Mouse (Mus musculus) heart, embryonic 13.5 days (tissue): Measurements from ENCODE around the gene Dot1l. TPM values are rescaled to one million over a fixed set of nuclear protein-coding genes. Genes with fewer than 3 reads are reported as not detected.
A peak's percentile ranks its signal among the peaks of the same experiment; 100 is the strongest.

Experiments used
- ATAC-seq: fragments of 200-750 bp; cut with Nextera tagmentation; 2 replicates; pipeline ENCODE4 v1.8.0; 2017; ENCODE audit warnings: moderate TSS enrichment; ENCODE audit not compliant: insufficient number of reproducible peaks, low FRiP score, low TSS enrichment; ENCODE audit errors: extremely low read depth
- H3K27ac ChIP-seq: fragments of 300-500 bp; sonication (generic); replicated peaks from 2 replicates; pipeline ENCODE4 v1.5.1; 2015; ENCODE audit warnings: moderate library complexity, mild to moderate bottlenecking, inconsistent platforms
- H3K27me3 ChIP-seq: fragments of 300-500 bp; sonication (generic); replicated peaks from 2 replicates; pipeline ENCODE4 v1.6.1; 2015; ENCODE audit warnings: mild to moderate bottlenecking, inconsistent platforms
- H3K36me3 ChIP-seq: fragments of 300-500 bp; sonication (generic); 2 replicates; pipeline ENCODE4 v1.6.1; 2015; ENCODE audit warnings: mild to moderate bottlenecking, inconsistent platforms
- H3K4me1 ChIP-seq: fragments of 300-500 bp; sonication (generic); 2 replicates; pipeline ENCODE4 v1.6.1; 2015; ENCODE audit warnings: inconsistent platforms
- H3K4me2 ChIP-seq: fragments of 300-500 bp; sonication (generic); 2 replicates; pipeline ENCODE4 v1.6.1; 2015; ENCODE audit warnings: inconsistent platforms, mild to moderate bottlenecking, moderate library complexity
- H3K4me3 ChIP-seq: fragments of 300-500 bp; sonication (generic); 2 replicates; pipeline ENCODE4 v1.5.1; 2015; ENCODE audit warnings: moderate library complexity, mild to moderate bottlenecking, inconsistent platforms
- H3K9ac ChIP-seq: fragments of 300-500 bp; sonication (generic); 2 replicates; pipeline ENCODE4 v1.6.1; 2015; ENCODE audit warnings: inconsistent platforms, mild to moderate bottlenecking, moderate library complexity
- H3K9me3 ChIP-seq: fragments of 300-500 bp; sonication (generic); 2 replicates; pipeline ENCODE4 v1.6.1; 2016; ENCODE audit warnings: inconsistent platforms
- WGBS: fragments of 180-500 bp; shearing (Covaris S2); methylation state at CpG from one replicate; pipeline ENCODE4 v1.1.7; 2015; ENCODE audit warnings: mixed read lengths; 5-methylcytosine and 5-hydroxymethylcytosine counted together
- polyA plus RNA-seq: library from polyadenylated mRNA; unstranded; fragments of >200 nt; fragmentation: Nextera tagmentation; extraction: Ambion mirVana; gene quantifications from 2 replicates; pipeline ENCODE4 v1.2.1, GENCODE M21; 2015

The Dot1l gene
- polyA plus RNA-seq, 1 experiment from 2014 or later: 17.9 TPM

DNA sequence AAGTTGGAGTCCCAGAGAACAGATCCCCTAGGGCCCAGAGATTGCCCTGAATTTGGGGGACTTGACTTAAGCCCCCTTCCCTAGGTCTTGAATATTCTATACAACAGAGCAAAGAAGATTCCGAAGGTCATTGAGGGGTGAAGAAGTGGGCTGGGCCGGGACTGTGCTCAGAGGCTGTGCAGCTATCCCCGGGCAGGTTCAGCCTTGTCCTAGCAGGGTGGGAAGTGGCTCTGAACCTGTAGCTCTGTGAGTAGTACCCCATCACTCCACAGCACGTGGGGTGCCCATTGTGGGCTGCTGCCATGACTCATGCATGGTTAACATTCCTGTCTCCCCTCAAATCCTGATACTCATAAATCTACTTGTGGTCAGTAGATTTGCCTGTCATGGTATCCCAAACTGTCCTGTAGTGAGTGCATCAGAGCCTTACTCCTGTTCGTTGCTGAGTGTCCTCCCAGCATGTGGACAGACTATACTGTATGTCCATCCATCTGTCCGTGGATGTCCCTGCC is 21.4 kb downstream of the Dot1l start:
- 77% methylated on average over 6 of the region's 6 CpGs for WGBS
- Histone ChIP-seq H3K4me2 (no peak overlapping the region), H3K9me3 (no peaks in the 10 kb centered on the region), H3K4me3 (no peak overlapping the region), H3K36me3 (peaks cover 95% of the 10 kb centered on the region), H3K4me1 (peaks cover 52% of the 10 kb centered on the region), H3K27me3 (no peaks in the 10 kb centered on the region), H3K9ac (peak overlapping the region; percentile 71), H3K27ac (peak overlapping the region; percentile 76)
- no peak for ATAC-seq

- Histone ChIP-seq H3K4me2 (no peak overlapping the region), H3K9me3 (no peaks in the 10 kb centered on the region), H3K27ac (no peak overlapping the region), H3K36me3 (peaks cover 95% of the 10 kb centered on the region), H3K9ac (no peak overlapping the region), H3K4me3 (no peak overlapping the region), H3K27me3 (no peaks in the 10 kb centered on the region), H3K4me1 (peaks cover 50% of the 10 kb centered on the region)
- no peak for ATAC-seq
- WGBS: 89% methylated on average over 5 of the region's 5 CpGs
Measured at GRCm38 (mm10) chr10:80777123-80777522, 22.1 kb downstream of the Dot1l start.

DNA sequence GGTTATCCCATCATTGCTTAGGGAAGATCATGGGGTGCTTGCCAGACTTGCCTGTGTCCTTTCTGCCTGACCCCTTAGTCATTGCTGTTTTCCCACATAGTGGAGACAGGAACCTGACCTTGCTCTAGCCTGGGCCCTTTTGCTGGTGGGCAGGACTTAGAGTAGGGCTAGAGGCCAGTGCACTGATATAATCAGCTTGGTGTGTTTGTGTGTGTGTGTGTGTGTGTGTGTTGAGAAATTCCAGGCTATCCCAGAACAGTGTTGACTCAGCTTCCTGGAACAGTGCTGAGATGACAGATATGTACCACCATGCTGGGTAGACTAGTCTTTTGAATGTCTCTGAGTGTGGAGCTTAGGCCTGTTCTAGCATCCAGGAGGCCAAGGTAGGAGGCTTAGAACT is 24.6 kb downstream of the Dot1l start:
- Histone ChIP-seq H3K4me1 (peaks cover 25% of the 10 kb centered on the region), H3K27me3 (no peaks in the 10 kb centered on the region), H3K27ac (no peak overlapping the region), H3K4me3 (no peak overlapping the region), H3K36me3 (peaks cover 99% of the 10 kb centered on the region), H3K9ac (no peak overlapping the region), H3K9me3 (no peaks in the 10 kb centered on the region), H3K4me2 (no peak overlapping the region)
- ATAC-seq: no peak

DNA sequence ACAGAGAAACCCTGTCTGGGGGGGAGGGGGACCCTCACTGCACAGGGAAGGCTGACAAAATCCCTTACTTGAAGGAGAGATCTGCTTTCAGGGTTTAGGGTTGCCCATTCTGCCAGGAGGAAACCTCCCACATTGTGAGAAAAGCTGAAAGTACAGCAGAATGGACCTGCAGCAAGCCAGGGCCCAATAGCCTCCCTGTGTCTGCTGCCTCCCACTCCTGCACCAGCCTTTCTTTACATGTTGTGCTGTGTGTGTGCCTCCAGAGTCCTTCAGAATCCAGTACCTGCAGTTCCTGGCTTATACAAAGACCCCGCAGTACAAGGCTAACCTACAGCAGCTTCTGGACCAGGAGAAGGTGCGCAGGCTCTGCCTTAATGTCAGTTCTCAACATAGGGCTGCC is 29.3 kb downstream of the Dot1l start:
- 98% methylated on average over 2 of the region's 2 CpGs for WGBS

GRCm38 (mm10) chr10:80784871-80785270 is 29.9 kb downstream of the Dot1l start:
- peaks cover 100% of the 10 kb centered on the region for H3K36me3 ChIP-seq
- H3K4me3 ChIP-seq: no peak overlapping the region
- ATAC-seq: no peak
- no peak overlapping the region for H3K27ac ChIP-seq
- 86% methylated on average over 12 of the region's 12 CpGs for WGBS
- no peaks in the 10 kb centered on the region for H3K9me3 ChIP-seq
- no peaks in the 10 kb centered on the region for H3K4me1 ChIP-seq
- no peaks in the 10 kb centered on the region for H3K27me3 ChIP-seq
- H3K4me2 ChIP-seq: no peak overlapping the region
- H3K9ac ChIP-seq: no peak overlapping the region

More for the DNA sequence above, 29.3 kb downstream of the Dot1l start:
- H3K9me3 ChIP-seq: no peaks in the 10 kb centered on the region
- no peak overlapping the region for H3K9ac ChIP-seq
- H3K4me3 ChIP-seq: no peak overlapping the region
- H3K4me1 ChIP-seq: no peaks in the 10 kb centered on the region
- no peak overlapping the region for H3K4me2 ChIP-seq
- peaks cover 100% of the 10 kb centered on the region for H3K36me3 ChIP-seq
- no peak overlapping the region for H3K27ac ChIP-seq
- no peaks in the 10 kb centered on the region for H3K27me3 ChIP-seq
- no peak for ATAC-seq

DNA sequence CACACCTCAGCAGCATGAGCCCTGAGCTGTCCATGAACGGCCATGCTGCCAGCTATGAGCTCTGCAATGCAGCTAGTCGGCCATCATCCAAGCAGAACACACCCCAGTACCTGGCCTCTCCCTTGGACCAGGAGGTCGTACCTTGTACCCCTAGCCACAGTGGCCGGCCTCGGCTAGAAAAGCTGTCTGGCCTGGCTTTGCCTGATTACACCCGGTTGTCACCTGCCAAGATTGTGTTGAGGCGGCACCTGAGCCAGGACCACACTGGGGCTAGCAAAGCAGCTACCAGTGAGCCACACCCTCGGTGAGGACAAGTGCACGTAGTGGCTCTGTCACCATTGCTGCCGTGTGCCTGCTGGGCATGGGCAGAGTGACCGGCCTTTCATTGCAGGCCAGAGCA is 31.0 kb downstream of the Dot1l start:
- H3K36me3 ChIP-seq: peaks cover 100% of the 10 kb centered on the region
- 89% methylated on average over 11 of the region's 11 CpGs for WGBS
- no peaks in the 10 kb centered on the region for H3K9me3 ChIP-seq
- H3K27me3 ChIP-seq: no peaks in the 10 kb centered on the region
- no peak overlapping the region for H3K27ac ChIP-seq
- ATAC-seq: no peak
- no peak overlapping the region for H3K4me3 ChIP-seq
- H3K9ac ChIP-seq: no peak overlapping the region
- H3K4me2 ChIP-seq: no peak overlapping the region
- H3K4me1 ChIP-seq: peaks cover 8% of the 10 kb centered on the region

- H3K27ac ChIP-seq: no peak overlapping the region
- H3K4me2 ChIP-seq: no peak overlapping the region
- no peak for ATAC-seq
- 75% methylated on average over 2 of the region's 2 CpGs for WGBS
- H3K4me3 ChIP-seq: no peak overlapping the region
- no peaks in the 10 kb centered on the region for H3K27me3 ChIP-seq
- peaks cover 24% of the 10 kb centered on the region for H3K4me1 ChIP-seq
- H3K36me3 ChIP-seq: peaks cover 100% of the 10 kb centered on the region
- no peaks in the 10 kb centered on the region for H3K9me3 ChIP-seq
- no peak overlapping the region for H3K9ac ChIP-seq
Measured at GRCm38 (mm10) chr10:80787517-80787916, 32.5 kb downstream of the Dot1l start.

DNA sequence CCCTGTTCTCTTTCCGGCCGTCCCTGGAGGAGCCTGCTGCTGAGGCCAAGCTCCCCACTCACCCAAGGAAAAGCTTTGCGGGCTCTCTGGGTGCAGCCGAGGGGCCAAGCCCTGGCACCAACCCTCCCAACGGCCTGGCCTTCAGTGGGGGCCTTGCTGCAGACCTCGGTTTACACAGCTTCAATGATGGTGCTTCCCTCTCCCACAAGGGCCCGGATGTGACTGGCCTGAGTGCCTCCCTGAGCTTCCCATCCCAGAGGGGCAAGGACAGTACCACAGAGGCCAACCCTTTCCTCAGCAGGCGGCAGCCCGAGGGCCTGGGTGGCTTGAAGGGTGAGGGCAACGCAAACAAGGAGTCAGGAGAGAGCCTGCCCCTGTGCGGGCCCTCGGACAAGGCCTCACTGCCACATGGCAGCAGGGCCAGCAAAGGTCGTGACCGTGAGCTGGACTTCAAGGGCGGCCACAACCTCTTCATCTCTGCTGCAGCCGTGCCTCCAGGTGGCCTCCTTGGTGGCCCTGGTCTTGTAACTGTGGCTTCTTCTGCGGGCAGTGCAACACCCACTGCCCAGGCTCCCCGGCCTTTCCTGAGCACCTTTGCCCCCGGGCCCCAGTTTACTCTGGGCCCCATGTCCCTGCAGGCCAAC is 35.9 kb downstream of the Dot1l start:
- H3K4me1 ChIP-seq: peaks cover 26% of the 10 kb centered on the region
- H3K27ac ChIP-seq: peak overlapping the region; percentile 78
- no peak for ATAC-seq
- 78% methylated on average over 19 of the region's 19 CpGs for WGBS
- no peaks in the 10 kb centered on the region for H3K27me3 ChIP-seq
- H3K9me3 ChIP-seq: no peaks in the 10 kb centered on the region
- H3K36me3 ChIP-seq: peaks cover 100% of the 10 kb centered on the region
- H3K9ac ChIP-seq: peak overlapping the region; percentile 55
- no peak overlapping the region for H3K4me3 ChIP-seq
- H3K4me2 ChIP-seq: no peak overlapping the region

GRCm38 (mm10) chr10:80791476-80792174 is 36.6 kb downstream of the Dot1l start:
- H3K27me3 ChIP-seq: no peaks in the 10 kb centered on the region
- peak overlapping the region; percentile 78 for H3K27ac ChIP-seq
- H3K4me1 ChIP-seq: peaks cover 29% of the 10 kb centered on the region
- H3K9ac ChIP-seq: peak overlapping the region; percentile 55
- ATAC-seq: peak; percentile 45; the same call in 1 of the 2 replicates
- 55% methylated on average over 33 of the region's 33 CpGs for WGBS
- peak overlapping the region; percentile 18; the same call in 1 of the 2 replicates for H3K4me2 ChIP-seq
- no peaks in the 10 kb centered on the region for H3K9me3 ChIP-seq
- peaks cover 100% of the 10 kb centered on the region for H3K36me3 ChIP-seq
- H3K4me3 ChIP-seq: no peak overlapping the region

DNA sequence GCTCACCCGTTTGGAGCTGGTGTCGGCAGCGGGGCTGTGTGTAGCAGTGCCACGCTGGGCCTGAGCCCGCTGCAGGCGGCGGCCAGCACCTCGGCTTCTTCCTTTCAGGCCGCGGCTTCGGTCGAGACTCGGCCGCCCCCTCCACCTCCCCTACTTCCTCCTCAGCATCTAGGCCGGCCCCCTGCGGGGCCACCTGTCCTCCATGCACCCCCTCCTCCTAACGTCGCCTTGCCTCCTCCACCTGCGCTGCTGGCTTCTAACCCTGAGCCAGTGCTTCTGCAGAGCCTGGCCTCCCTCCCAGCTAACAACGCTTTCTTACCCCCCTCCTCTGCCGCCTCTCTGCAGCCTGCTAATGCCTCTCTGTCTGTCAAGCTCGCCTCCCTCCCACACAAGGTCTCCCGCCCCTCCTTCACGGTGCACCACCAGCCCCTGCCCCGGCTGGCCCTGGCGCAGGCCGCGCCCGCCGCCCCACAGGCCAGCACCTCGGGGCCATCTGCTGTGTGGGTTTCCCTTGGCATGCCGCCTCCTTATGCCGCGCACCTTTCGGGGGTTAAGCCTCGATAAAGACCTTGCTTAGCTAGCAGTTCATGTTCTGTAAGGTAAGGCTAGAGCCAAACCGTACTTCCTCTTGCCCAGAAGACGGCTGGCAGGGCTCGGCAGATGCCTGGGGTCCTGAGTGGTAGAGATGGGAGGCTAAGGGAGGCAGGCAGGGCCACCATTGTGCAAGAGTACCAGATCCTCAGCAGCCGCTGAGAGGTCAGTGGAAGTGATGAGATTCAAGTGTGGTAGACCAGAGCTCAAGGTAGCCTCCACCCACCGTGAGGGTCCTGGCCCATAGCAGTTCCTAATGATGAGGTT is 37.4 kb downstream of the Dot1l start:
- peak overlapping the region; percentile 55 for H3K9ac ChIP-seq
- no peak overlapping the region for H3K4me3 ChIP-seq
- no peaks in the 10 kb centered on the region for H3K27me3 ChIP-seq
- H3K27ac ChIP-seq: peak overlapping the region; percentile 78
- no peaks in the 10 kb centered on the region for H3K9me3 ChIP-seq
- H3K36me3 ChIP-seq: peaks cover 93% of the 10 kb centered on the region
- peaks cover 37% of the 10 kb centered on the region for H3K4me1 ChIP-seq
- 72% methylated on average over 41 of the region's 41 CpGs for WGBS
- peak overlapping the region; percentile 18; the same call in 1 of the 2 replicates for H3K4me2 ChIP-seq
- ATAC-seq: no peak
